Mouse (Mus musculus) kidney, embryonic 14.5 days (tissue): ENCODE measurements around the gene Hprt. TPM values are rescaled to one million over a fixed set of nuclear protein-coding genes. Genes with fewer than 3 reads are reported as not detected.
A peak's percentile ranks its signal among the peaks of the same experiment; 100 is the strongest.

Experiments used
- ATAC-seq: fragments of 200-750 bp; cut with Nextera tagmentation; 2 replicates; pipeline ENCODE4 v1.8.0; 2017; ENCODE audit warnings: moderate number of reproducible peaks, mild to moderate bottlenecking, moderate TSS enrichment, moderate library complexity; ENCODE audit not compliant: low FRiP score, low TSS enrichment
- H3K27ac ChIP-seq: fragments of 300-500 bp; sonication (generic); 2 replicates; pipeline ENCODE4 v1.5.1; 2014; ENCODE audit warnings: low read depth, mild to moderate bottlenecking, low read length, moderate library complexity, mixed read lengths
- H3K27me3 ChIP-seq: fragments of 300-500 bp; sonication (generic); 2 replicates; pipeline ENCODE4 v1.6.1; 2014; ENCODE audit warnings: mild to moderate bottlenecking, low read length; ENCODE audit not compliant: control insufficient read depth, insufficient read depth
- H3K36me3 ChIP-seq: fragments of 300-500 bp; sonication (generic); 2 replicates; pipeline ENCODE4 v1.6.1; 2014; ENCODE audit warnings: low read length, mixed read lengths; ENCODE audit not compliant: control insufficient read depth, insufficient read depth
- H3K4me1 ChIP-seq: fragments of 300-500 bp; sonication (generic); 2 replicates; pipeline ENCODE4 v1.6.1; 2014; ENCODE audit warnings: low read length, mixed read lengths; ENCODE audit not compliant: control insufficient read depth, insufficient read depth
- H3K4me2 ChIP-seq: fragments of 300-500 bp; sonication (generic); replicated peaks from 2 replicates; pipeline ENCODE4 v1.6.1; 2014; ENCODE audit warnings: low read depth, mild to moderate bottlenecking, low read length
- H3K4me3 ChIP-seq: fragments of 300-500 bp; sonication (generic); 2 replicates; pipeline ENCODE4 v1.5.1; 2014; ENCODE audit warnings: mild to moderate bottlenecking, low read length
- H3K9ac ChIP-seq: fragments of 300-500 bp; sonication (generic); 2 replicates; pipeline ENCODE4 v1.6.1; 2014; ENCODE audit warnings: low read depth, mild to moderate bottlenecking, low read length, moderate library complexity
- H3K9me3 ChIP-seq: fragments of 300-500 bp; sonication (generic); 2 replicates; pipeline ENCODE4 v1.6.1; 2016; ENCODE audit warnings: low read length; ENCODE audit not compliant: control insufficient read depth
- WGBS: fragments of 180-500 bp; shearing (Covaris S2); extraction: QIAGEN DNeasy Blood & Tissue Kit; methylation state at CpG from one replicate; pipeline ENCODE4 v1.1.7; 2014; 5-methylcytosine and 5-hydroxymethylcytosine counted together
- microRNA counts: library from miRNA; unstranded; fragments of <30 nt; microRNA quantifications from one replicate; lab custom pipeline; 2017
- microRNA-seq: library from miRNA; unstranded; fragments of <30 nt; microRNA quantifications from one replicate; pipeline ENCODE4, GENCODE M21; 2016
- polyA plus RNA-seq: library from polyadenylated mRNA; unstranded; fragments of >200 nt; fragmentation: Nextera tagmentation; extraction: Ambion mirVana; gene quantifications from 2 replicates; pipeline ENCODE4 v1.2.1, GENCODE M21; 2014

Gene Hprt
- polyA plus RNA-seq, 1 experiment from 2014 or later: 156 TPM

- WGBS: 17% methylated on average over 33 of the region's 33 CpGs
- H3K4me1 ChIP-seq: no peaks in the 10 kb centered on the region; the same call in 1 of the 2 replicates
- peak overlapping the region; percentile 47 for H3K4me2 ChIP-seq
- ATAC-seq: no peak
- peak overlapping the region; percentile 25 for H3K4me3 ChIP-seq
- no peaks in the 10 kb centered on the region for H3K9me3 ChIP-seq
- H3K9ac ChIP-seq: peak overlapping the region; percentile 49
- H3K27ac ChIP-seq: peak overlapping the region; percentile 51; the same call in 1 of the 2 replicates
- no peaks in the 10 kb centered on the region for H3K27me3 ChIP-seq
- peaks cover 3% of the 10 kb centered on the region; the same call in 1 of the 2 replicates for H3K36me3 ChIP-seq
Observed at GRCm38 (mm10) chrX:53058459-53059280, 70.7 kb downstream of the Hprt start.

GRCm38 (mm10) chrX:53059426-53060007 lies 71.6 kb downstream of the Hprt start:
- WGBS: 39% methylated on average over 11 of the region's 11 CpGs
- Histone ChIP-seq H3K27me3 (no peaks in the 10 kb centered on the region), H3K36me3 (no peaks in the 10 kb centered on the region), H3K4me2 (peak overlapping the region; percentile 47), H3K9me3 (no peaks in the 10 kb centered on the region), H3K4me1 (no peaks in the 10 kb centered on the region), H3K27ac (no peak overlapping the region; the same call in 1 of the 2 replicates), H3K9ac (no peak overlapping the region), H3K4me3 (peak overlapping the region; percentile 25)
- ATAC-seq: no peak

- H3K4me1 ChIP-seq: no peaks in the 10 kb centered on the region
- no peak overlapping the region for H3K4me3 ChIP-seq
- no peak for ATAC-seq
- no peak overlapping the region for H3K4me2 ChIP-seq
- no peak overlapping the region for H3K27ac ChIP-seq
- H3K9me3 ChIP-seq: no peaks in the 10 kb centered on the region
- 93% methylated on average over 3 of the region's 3 CpGs for WGBS
- no peaks in the 10 kb centered on the region for H3K27me3 ChIP-seq
- H3K36me3 ChIP-seq: no peaks in the 10 kb centered on the region
- H3K9ac ChIP-seq: no peak overlapping the region
Observed at GRCm38 (mm10) chrX:53064406-53064805, 76.5 kb downstream of the Hprt start.

MicroRNAs encoded within 50 kb of the gene (microRNA counts, 519-probe panel; counts per million panel counts)
- microRNA mmu-miR-322 (lab: Ali Mortazavi, UCI): 8,685 counts per million, percentile 90 among the panel's probes with 10 or more counts
- microRNA mmu-miR-351 (lab: Ali Mortazavi, UCI): not detected
- microRNA mmu-miR-450a-3p (lab: Ali Mortazavi, UCI): not detected
- 6,362 counts per million, percentile 67 among the panel's probes with 10 or more counts for microRNA mmu-miR-450a-5p (lab: Ali Mortazavi, UCI)
- microRNA mmu-miR-450b-3p (lab: Ali Mortazavi, UCI): not detected
- microRNA mmu-miR-450b-5p (lab: Ali Mortazavi, UCI): not detected
- microRNA mmu-miR-503 (lab: Ali Mortazavi, UCI): 3,996 counts per million, percentile 23 among the panel's probes with 10 or more counts
- not detected for microRNA mmu-miR-542-3p (lab: Ali Mortazavi, UCI)
- 4,934 counts per million, percentile 40 among the panel's probes with 10 or more counts for microRNA mmu-miR-542-5p (lab: Ali Mortazavi, UCI)

Small RNAs within 50 kb of the gene (microRNA-seq; reads per million reads assigned to microRNA genes)
- 32,898 reads per million, percentile 98 among the genes with 10 or more reads in this experiment for gene Mir322
- 10,429 reads per million, percentile 96 among the genes with 10 or more reads in this experiment for gene Mir351
- gene Mir450-1: 28.6 reads per million, percentile 39 among the genes with 10 or more reads in this experiment
- 11.8 reads per million, percentile 28 among the genes with 10 or more reads in this experiment for gene Mir450-2
- gene Mir450b: 192 reads per million, percentile 63 among the genes with 10 or more reads in this experiment
- 1,278 reads per million, percentile 80 among the genes with 10 or more reads in this experiment for gene Mir503
- 704 reads per million, percentile 75 among the genes with 10 or more reads in this experiment for gene Mir542

Other genes starting within 250 kb of the Hprt start
- 4.6 and 4.7 TPM in 2 replicates for gene Ccdc160, start 196.9 kb upstream of the Hprt start, polyA plus RNA-seq
- gene Phf6, start 75.9 kb upstream of the Hprt start, polyA plus RNA-seq: 43.1 and 60.8 TPM in 2 replicates